Mouse (Mus musculus) common myeloid progenitor, adult 5-6 weeks (primary cell): ENCODE data around the gene Pdcd5. TPM values are rescaled to one million over a fixed set of nuclear protein-coding genes. Genes with fewer than 3 reads are reported as not detected.

Source experiments
- ATAC-seq: replicated peaks from 2 replicates; pipeline ENCODE4 v1.8.0; 2016; ENCODE audit warnings: low read depth, mild to moderate bottlenecking, moderate TSS enrichment, inconsistent platforms; ENCODE audit not compliant: poor library complexity, severe bottlenecking
- total RNA-seq: library from RNA; stranded (forward); fragments of 200-1000, 187-1606 nt; gene quantifications from 2 replicates; pipeline ENCODE4 v1.2.3, GENCODE M21; 2017

The Pdcd5 gene
- total RNA-seq, 1 experiment from 2014 or later, result 88.4 TPM

DNA sequence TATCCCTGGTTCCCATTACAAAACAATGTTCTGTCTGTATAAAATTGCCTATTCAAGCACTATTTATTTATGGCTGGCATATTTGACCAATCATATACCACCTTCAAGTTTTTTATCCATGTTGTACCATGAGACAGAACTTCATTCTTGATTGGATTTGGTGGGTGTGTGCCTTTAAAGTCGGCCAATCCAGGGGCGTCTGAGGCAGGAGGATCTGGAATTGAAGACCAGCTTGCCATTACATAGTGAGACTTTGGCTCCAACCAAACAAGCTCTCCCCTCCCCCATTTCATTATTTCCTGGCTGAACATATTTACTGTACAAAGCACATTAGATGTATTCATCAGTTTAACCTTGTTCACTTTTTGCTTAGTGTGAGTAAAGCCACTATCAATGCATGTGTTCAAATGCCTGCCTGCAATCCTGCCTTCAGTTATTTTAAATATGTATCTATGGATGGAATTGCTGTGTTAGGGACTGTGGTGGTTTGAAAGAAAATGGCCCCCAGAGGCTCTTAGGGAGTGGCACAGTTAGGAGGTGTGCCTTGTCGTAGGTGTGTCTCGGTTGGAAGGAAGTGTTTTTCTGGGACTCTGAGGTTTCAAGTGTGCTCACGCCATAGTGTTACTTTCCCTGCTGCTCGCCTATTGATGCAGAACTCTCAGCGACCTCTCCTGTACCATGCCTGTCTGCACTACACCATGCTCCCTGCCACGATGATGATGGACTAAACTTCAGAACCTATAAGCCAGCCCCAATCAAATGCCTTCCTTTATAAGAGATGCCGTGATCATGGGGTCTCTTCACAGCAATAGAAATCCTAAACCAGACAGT is 1.1 kb upstream of the Pdcd5 start:
- no peak for ATAC-seq

DNA sequence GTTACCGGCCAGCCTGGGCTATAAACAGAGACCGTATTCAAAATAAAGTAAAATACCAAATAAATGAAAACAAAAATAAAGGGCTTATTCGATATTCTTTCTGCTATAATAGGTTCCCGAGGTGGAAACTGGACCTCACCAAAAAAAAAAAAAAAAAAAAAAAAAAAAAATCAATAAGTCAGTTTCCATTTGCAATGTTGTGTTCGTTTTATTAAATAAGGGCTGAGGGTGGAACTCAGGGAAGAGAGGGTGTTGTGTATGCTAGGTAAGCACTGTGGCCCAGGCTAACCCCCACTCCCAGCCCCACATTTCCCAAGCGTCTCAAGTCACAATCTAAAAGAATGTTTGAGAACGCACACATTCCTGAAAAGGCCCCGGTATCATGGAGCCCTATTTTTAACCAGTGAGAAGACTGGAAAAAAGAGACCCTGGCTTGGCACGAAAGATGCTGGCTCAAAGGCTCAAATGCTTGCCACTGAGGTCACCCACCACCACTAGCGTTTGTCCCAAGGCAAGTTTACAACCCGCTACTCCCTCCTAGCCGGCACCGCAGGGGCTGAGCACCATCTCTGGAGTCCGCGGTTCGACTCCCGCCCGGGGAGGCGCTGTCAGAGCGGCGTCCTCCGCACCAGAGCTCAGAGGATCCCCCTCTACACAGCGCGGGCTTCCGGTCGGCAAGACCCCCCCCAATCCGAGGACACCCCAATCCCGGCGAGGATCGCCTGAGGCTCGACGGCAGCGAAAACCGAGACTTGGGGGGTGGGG is 822 bp downstream of the Pdcd5 start:
- ATAC-seq, result peak; percentile 3; the same call in 1 of the 2 replicates

DNA sequence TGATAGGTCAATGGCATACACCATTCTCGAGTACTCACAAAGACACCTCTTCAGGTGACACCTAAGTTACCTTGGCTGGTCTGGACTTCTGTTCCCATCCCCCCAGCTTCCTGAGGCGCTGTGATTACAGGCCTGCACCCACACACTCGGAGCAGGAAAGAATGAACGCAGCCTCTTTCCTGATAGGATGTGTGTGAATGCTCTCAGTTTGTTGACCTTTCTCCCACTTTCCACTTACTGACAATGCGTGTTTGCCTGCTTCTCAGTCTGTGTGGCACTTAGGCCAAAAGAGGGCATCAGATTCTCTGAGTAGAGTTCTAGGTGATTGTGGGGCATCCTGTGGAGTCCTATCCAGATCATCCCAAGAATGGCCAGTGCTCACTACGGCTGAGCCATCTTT is 7.2 kb downstream of the Pdcd5 start:
- no peak for ATAC-seq

DNA sequence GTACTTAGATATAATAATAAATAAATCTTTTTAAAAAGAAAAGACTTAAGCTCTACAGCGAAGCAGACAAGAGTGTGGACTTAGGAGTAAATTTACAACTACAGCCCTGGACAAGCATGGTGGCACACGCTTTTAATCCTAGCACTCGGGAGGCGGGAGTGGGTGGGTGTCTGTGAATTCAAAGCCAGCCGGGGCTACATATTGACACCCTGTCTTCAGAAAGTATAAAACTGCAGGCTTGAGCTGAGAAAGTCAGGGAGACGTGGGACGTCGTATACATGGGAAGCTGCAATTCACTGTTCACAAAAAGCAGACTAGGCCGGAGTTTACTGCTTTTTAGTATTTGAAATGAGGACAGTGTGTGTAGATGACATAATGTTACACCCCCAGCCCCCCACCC is 10.4 kb downstream of the Pdcd5 start:
- no peak for ATAC-seq

DNA sequence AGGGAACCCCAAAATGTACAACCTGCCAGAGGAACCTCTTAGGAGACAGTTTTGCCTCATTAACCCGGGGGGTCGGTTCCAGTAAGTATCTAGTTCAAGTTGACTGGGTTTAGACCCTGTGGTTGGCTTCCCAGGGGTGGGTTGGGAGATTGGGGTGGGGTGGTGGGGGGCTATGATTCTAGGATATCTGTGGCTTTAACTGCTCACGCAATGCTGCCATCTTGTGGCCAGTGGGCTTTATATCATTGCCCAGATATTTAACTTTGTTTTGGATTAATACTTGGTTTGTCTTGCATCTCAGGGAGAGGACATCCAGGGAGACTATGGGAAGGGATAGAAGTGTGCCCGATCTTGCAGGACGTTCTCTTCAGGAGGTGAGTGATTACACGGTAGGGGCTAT is 11.1 kb downstream of the Pdcd5 start:
- ATAC-seq, result peak; percentile 60; the same call in 1 of the 2 replicates

DNA sequence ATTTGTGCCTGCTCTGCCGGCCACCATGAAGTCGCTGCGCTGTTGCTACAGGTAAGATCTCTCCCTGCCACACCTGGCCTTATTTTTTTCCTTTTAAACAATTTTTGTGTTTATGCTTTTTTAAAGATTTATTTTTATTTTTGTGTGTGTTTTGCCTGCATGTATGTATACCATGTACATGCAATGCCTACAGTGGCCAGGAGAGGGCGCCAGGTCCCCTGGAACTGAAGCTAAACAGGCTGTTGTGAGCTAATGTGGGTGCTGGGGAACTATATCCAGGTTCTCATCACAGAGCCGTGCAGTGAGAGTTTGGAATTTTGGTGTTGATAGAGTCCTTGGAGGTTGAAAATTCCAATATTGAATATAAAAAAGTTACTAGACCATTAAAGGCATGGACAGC is 18.8 kb downstream of the Pdcd5 start:
- peak; percentile 65; the same call in 1 of the 2 replicates for ATAC-seq

DNA sequence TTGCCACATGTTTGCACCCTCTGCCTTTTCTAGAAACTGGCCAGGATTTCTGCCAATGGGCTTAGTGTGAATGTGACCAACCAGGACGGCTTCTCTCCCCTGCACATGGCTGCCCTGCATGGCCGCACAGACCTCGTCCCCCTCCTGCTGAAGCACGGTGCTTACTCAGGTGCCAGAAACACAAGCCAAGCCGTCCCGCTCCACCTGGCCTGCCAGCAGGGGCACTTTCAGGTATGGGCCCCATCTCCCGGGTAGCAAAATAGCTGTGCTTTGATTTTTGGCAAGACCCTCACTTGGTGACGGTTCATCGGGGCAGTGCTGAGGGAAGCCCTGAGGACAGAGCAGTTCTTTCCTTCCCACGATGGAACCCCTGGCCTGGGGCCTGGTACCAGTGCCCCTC is 19.9 kb downstream of the Pdcd5 start:
- no peak for ATAC-seq

DNA sequence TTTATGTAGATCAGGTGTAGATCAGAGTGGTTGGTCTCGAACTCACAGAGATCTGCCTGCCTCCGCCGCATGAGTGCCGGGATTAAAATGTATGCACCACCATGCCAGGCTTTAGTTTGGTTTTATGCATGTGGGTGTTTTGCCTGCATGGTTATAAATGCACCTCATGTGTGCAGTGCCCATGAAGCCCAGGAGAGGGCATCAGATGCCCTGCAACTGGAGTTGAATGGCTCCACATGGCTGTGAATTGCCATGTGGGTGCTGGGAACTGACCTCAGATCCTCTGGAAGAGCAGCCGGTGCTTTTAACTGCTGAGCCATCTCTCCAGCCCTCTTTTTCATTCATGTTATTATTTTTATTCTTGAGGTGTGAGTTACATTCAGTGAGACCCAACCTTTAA is 21.3 kb downstream of the Pdcd5 start:
- ATAC-seq, result no peak

DNA sequence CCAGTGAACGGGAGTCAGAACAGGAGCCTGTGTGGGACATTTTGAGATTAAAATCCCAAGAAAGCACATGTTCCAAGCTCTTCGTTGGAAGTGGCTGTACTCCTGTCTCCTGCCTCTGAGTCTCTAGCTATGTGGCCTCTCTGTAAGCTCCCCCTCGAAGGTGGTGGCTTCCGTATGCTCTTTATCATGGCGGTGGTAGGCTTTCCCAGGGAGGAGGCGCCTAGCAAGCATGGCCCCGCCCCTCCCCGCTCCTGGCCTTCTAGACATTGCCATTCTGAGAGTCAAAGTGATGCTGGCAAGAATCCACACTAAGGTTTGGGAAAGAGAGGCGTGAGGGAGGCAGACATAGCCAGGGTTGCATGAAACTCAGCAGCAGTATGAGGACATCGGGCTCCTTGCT is 24.7 kb downstream of the Pdcd5 start:
- ATAC-seq, result no peak

DNA sequence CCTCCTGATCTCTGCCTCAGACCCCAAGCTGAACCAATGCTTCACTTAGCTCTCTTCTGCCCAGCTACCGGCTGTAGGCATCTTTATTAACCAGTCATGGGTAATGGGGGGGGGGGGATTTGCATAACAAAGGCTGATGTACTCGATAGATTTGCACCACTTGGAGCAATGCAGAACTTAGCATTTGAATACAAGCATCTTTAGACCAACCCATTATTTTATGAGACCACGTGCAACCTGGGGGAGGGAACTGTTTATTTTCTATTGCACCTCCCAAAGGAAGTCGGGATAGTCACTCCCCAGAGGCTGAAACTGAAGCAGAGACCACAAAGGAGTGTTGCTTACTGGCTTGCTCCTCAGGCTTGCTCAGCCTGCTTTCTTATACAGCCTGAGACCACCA is 29.8 kb downstream of the Pdcd5 start:
- no peak for ATAC-seq

DNA sequence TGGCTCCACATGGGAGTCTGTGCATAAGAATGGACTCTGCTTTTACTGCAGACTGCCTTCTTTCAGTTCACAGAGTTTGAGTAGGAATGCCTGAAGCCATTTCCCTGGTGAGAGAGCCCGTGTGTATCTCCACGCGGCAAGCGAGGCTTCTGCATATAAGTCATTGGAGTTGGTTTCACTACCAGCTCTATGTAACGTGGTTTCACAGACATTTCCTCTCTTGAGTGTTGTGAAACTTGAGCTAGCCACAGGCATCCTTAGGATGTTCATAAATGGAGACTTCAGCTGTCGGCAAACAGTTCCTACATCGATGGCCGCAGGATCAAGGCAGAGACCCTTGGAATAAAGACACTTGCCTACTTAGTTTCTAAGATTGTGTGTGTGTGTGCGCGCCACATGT is 38.1 kb downstream of the Pdcd5 start:
- peak; percentile 79 for ATAC-seq

DNA sequence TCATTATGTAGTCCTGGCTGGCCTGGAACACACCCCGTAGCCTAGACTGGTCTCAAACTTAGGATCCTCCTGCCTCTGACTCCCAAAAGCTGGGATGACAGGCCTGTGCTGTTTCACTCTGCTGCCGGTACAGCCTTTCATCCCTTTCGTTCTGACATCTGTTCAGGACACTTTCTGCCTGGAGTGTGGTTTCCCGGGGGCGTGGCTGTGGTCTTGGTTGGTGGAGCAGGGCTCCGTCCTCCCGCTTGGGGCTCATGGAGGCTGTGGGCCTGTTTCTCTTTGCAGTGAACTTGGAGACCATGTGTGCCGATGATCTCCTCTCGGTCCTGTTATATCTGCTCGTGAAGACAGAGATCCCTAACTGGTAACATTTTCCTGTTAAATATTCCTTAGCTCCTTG is 40.5 kb downstream of the Pdcd5 start:
- ATAC-seq, result peak; percentile 91

DNA sequence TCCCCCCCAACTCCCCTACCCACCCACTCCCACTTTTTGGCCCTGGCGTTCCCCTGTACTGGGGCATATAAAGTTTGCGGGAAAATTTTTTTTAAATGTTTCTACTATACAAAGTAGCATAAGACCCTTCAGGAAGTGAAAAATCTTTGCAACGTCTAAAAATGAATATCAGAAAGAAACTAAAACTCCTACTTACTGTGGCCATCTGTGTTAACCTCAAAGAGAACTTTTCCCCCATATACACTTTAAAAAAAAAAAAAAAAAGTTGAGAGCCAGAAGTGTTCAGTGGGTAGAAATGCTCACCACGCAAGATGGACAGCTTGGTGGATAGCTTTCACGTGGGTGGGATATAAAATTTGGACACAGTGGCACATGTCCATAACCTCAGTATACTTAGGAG is 44.6 kb downstream of the Pdcd5 start:
- ATAC-seq, result no peak

DNA sequence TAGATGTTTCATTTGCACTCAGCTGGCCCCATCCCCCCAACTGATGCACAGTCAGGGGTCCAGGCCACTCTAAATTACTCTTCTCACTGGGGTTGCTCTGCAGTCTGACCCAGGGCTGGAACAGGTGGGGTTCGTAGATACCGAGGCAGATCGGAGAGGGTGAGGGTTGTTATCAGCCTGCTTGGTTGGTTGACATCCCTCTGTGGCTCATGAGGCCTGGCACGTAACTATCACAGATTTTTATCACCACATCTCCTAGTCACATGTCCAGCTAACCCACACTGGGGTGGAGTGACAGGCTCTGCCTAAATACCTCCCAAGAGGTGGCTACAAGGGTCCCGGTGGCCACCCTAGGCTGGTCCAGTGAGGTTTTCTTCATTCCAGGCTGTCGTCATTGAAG is 46.2 kb downstream of the Pdcd5 start:
- ATAC-seq, result peak; percentile 18; the same call in 1 of the 2 replicates

DNA sequence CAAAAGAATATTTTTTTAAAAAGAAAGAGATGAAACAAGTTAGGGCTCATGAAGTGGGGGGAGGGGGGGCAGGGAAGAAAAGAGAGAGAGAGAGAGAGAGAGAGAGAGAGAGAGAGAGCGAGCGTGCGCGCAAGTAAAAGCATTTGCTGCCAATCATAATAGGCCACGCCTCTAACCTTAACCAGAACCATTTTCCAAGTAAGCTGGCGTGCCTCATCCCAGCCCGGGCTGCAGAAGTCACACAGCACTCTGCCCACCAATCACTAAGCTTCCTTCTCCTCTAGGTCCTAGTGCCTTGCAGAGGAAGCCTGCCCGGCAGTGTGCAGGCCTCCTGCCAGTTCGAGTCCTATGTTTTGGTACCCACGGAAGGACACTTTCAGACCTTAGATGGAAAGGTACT is 47.3 kb downstream of the Pdcd5 start:
- no peak for ATAC-seq

DNA sequence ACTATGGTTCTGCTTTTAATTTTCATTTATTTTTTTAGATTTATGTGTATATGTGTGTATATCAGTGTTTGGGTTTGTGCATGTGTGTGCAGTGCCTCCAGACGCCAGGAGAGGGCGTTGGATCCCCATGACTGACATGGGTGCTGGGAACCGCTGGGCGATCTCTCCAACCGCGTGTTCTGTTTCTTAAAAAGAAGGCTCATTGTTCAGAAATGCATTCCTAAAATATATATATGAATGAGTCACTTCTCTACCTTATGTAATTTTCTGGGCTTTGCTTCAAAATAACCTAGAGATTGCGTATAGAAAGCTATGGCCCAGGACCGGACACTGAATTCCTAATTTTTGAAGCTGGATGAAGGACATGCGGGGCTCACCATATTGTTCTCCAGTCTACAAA is 47.8 kb downstream of the Pdcd5 start:
- ATAC-seq, result no peak

DNA sequence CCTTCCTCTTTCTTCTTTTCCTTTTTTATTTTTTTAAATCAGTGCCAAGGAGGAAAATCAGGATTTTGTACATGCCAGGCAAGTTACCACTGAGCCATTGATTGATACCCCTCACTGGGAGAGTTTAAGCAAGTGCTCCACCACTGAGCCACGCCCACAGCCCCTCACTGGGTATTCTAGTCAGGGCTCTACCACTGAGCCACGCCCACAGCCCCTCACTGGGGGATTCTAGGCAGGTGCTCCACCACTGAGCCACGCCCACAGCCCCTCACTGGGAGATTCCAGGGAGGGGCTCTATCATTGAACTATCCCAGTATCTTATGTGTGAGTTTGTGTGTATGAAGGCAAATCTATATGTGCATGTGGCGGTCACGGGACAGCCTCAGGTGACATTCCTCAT is 53.0 kb downstream of the Pdcd5 start:
- no peak for ATAC-seq

Other genes with a start within 250 kb of the Pdcd5 start
- not detected in 2 replicates for gene Slc7a9, start 198.7 kb downstream of the Pdcd5 start, total RNA-seq
- gene Tdrd12, start 109.8 kb downstream of the Pdcd5 start, total RNA-seq, result not detected in 2 replicates
- gene Nudt19, start 91.2 kb downstream of the Pdcd5 start, total RNA-seq, result 50.9 and 53.3 TPM in 2 replicates
- 1.4 and 2.1 TPM in 2 replicates for gene Rgs9bp, start 61.9 kb downstream of the Pdcd5 start, total RNA-seq
- gene Ankrd27, start 61.3 kb downstream of the Pdcd5 start, total RNA-seq, result 42.0 and 50.0 TPM in 2 replicates
- 17.6 and 23.5 TPM in 2 replicates for gene Dpy19l3, start 106.9 kb upstream of the Pdcd5 start, total RNA-seq
- gene Zfp507, start 155.5 kb upstream of the Pdcd5 start, total RNA-seq, result 22.5 and 23.8 TPM in 2 replicates